Mouse (Mus musculus): ENCODE results near the gene Pde7b.

The Pde7b gene

GRCm38 (mm10) chr10:20653299-20653698 lies 71.6 kb downstream of the Pde7b start:
- DNase-seq, result no peak

- DNase-seq, result no peak
Observed at GRCm38 (mm10) chr10:20636381-20636780, 88.5 kb downstream of the Pde7b start.

- no peak for DNase-seq
Observed at GRCm38 (mm10) chr10:20633085-20633415, 91.8 kb downstream of the Pde7b start.

GRCm38 (mm10) chr10:20632256-20633084 lies 92.4 kb downstream of the Pde7b start:
- no peak for DNase-seq

- no peak for DNase-seq
Observed at GRCm38 (mm10) chr10:20630122-20630521, 94.8 kb downstream of the Pde7b start.

- DNase-seq, result no peak
Observed at GRCm38 (mm10) chr10:20625702-20626375, 99.0 kb downstream of the Pde7b start.

GRCm38 (mm10) chr10:20621661-20622454 lies 103.0 kb downstream of the Pde7b start:
- no peak for DNase-seq

GRCm38 (mm10) chr10:20606007-20606406 lies 118.9 kb downstream of the Pde7b start:
- DNase-seq, result no peak

- no peak for DNase-seq
Observed at GRCm38 (mm10) chr10:20595107-20595810, 129.6 kb downstream of the Pde7b start.

GRCm38 (mm10) chr10:20594015-20594414 lies 130.9 kb downstream of the Pde7b start:
- no peak for DNase-seq

GRCm38 (mm10) chr10:20590100-20590499 lies 134.8 kb downstream of the Pde7b start:
- no peak for DNase-seq

- peak; percentile 14 for DNase-seq
Observed at GRCm38 (mm10) chr10:20585959-20586358, 138.9 kb downstream of the Pde7b start.

GRCm38 (mm10) chr10:20575002-20575401 lies 149.9 kb downstream of the Pde7b start:
- no peak for DNase-seq

GRCm38 (mm10) chr10:20574414-20574813 lies 150.5 kb downstream of the Pde7b start:
- DNase-seq, result no peak

GRCm38 (mm10) chr10:20571521-20571920 lies 153.4 kb downstream of the Pde7b start:
- no peak for DNase-seq

GRCm38 (mm10) chr10:20568630-20569029 lies 156.2 kb downstream of the Pde7b start:
- DNase-seq, result no peak

GRCm38 (mm10) chr10:20567684-20568236 lies 157.1 kb downstream of the Pde7b start:
- DNase-seq, result no peak

- no peak for DNase-seq
Observed at GRCm38 (mm10) chr10:20556477-20556876, 168.4 kb downstream of the Pde7b start.

- DNase-seq, result no peak
Observed at GRCm38 (mm10) chr10:20551341-20551740, 173.5 kb downstream of the Pde7b start.

- no peak for DNase-seq
Observed at GRCm38 (mm10) chr10:20550771-20551170, 174.1 kb downstream of the Pde7b start.

GRCm38 (mm10) chr10:20550161-20550560 lies 174.7 kb downstream of the Pde7b start:
- DNase-seq, result no peak

Measured in right cerebral cortex, postnatal 25 days (tissue).